Comparison of ENCODE assay signal across 8 mouse cellular contexts in the genomic region with DNA sequence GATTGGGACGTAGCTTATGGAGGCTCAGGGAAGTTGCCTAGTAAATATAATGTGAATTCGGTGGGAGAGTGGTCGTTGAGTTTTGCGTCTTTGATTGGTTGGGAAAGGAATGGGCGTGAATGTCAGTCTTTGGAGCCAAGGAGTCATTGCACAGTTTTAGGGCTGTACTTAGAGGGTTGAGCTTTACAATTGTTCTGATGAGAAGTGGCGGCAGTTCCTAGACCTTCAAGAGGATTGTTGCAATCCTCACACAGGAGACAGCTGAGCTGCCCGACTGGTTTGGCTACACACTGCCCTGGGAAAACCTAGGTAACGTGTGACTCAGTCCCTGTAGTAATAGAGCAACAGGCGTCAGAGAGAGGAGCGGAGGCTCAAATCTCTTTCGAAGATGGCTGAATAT. TPM values are rescaled to one million over a fixed set of nuclear protein-coding genes. Genes with fewer than 3 reads are reported as not detected.
A peak's percentile ranks its signal among the peaks of the same experiment; 100 is the strongest.
DNase-seq lines count a peak whose midpoint lies in the region; ATAC-seq lines count a peak whose summit lies in the region.

No protein-coding gene starts in this region.

- peak overlapping the region; percentile 74 for H3K4me2 ChIP-seq in heart, embryonic 15.5 days
- H3K4me2 ChIP-seq in liver, embryonic 11.5 days, result peak overlapping the region; percentile 86
- peak overlapping the region; percentile 78 for H3K4me2 ChIP-seq in neural tube, embryonic 12.5 days (replicated peaks)

- H3K36me3 ChIP-seq in heart, embryonic 15.5 days, result no peaks in the 10 kb centered on the region
- H3K36me3 ChIP-seq in forebrain, embryonic 10.5 days (replicated peaks), result no peaks in the 10 kb centered on the region
- H3K36me3 ChIP-seq in liver, embryonic 11.5 days (ENCODE audit: control insufficient read depth, insufficient read depth, low read length), result peaks cover 2% of the 10 kb centered on the region; the same call in 1 of the 2 replicates
- H3K36me3 ChIP-seq in neural tube, embryonic 12.5 days, result 0 out of 2 replicates have a peak, but pooled peaks cover 2% of the 10 kb centered on the region

- 23% methylated on average over 11 of the region's 11 CpGs for WGBS in heart, embryonic 15.5 days
- 49% methylated on average over 11 of the region's 11 CpGs for WGBS in forebrain, embryonic 10.5 days
- 21% methylated on average over 11 of the region's 11 CpGs for WGBS in liver, embryonic 11.5 days
- WGBS in neural tube, embryonic 12.5 days, result 31% methylated on average over 11 of the region's 11 CpGs

- H3K27me3 ChIP-seq in heart, embryonic 15.5 days, result no peaks in the 10 kb centered on the region
- H3K27me3 ChIP-seq in forebrain, embryonic 10.5 days (ENCODE audit: poor library complexity, severe bottlenecking), result no peaks in the 10 kb centered on the region
- H3K27me3 ChIP-seq in liver, embryonic 11.5 days (replicated peaks; ENCODE audit: control insufficient read depth, insufficient read depth, low read length), result no peaks in the 10 kb centered on the region
- no peaks in the 10 kb centered on the region for H3K27me3 ChIP-seq in neural tube, embryonic 12.5 days (replicated peaks)

- DNase-seq in heart, postnatal 4 days, result no peak
- peak; percentile 25 for DNase-seq in MEL-GATA-1-ER (ENCODE audit: extremely low read depth, low read depth)
- DNase-seq in forebrain, embryonic 10.5 days (ENCODE audit: extremely low spot score, low spot score), result no peak
- no peak for DNase-seq in liver, embryonic 11.5 days (ENCODE audit: low spot score)
- no peak for DNase-seq in right cerebral cortex, postnatal 14 days
- no peak for DNase-seq in gastrocnemius, postnatal 10 days

- peak overlapping the region; percentile 85 for H3K27ac ChIP-seq in heart, embryonic 15.5 days
- 0 out of 2 replicates have a peak overlapping the region, but pooled peaks have one; percentile 92 for H3K27ac ChIP-seq in forebrain, embryonic 10.5 days
- no peak overlapping the region for H3K27ac ChIP-seq in liver, embryonic 11.5 days (ENCODE audit: low read depth, low read length)
- no peak overlapping the region for H3K27ac ChIP-seq in neural tube, embryonic 12.5 days

- ATAC-seq in heart, embryonic 15.5 days (replicated peaks; ENCODE audit: insufficient number of reproducible peaks, insufficient read depth, low FRiP score, low read depth), result no peak
- no peak for ATAC-seq in liver, embryonic 11.5 days (replicated peaks; ENCODE audit: low FRiP score)
- no peak for ATAC-seq in neural tube, embryonic 12.5 days (ENCODE audit: low FRiP score, low read depth)

- peak overlapping the region; percentile 96 for H3K4me3 ChIP-seq in heart, embryonic 15.5 days
- H3K4me3 ChIP-seq in forebrain, embryonic 10.5 days, result peak overlapping the region; percentile 99
- H3K4me3 ChIP-seq in liver, embryonic 11.5 days (ENCODE audit: low read depth, low read length), result peak overlapping the region; percentile 99
- peak overlapping the region; percentile 96 for H3K4me3 ChIP-seq in neural tube, embryonic 12.5 days

- peak overlapping the region; percentile 92 for H3K9ac ChIP-seq in heart, embryonic 15.5 days
- H3K9ac ChIP-seq in liver, embryonic 11.5 days (ENCODE audit: low read depth, low read length), result peak overlapping the region; percentile 97
- H3K9ac ChIP-seq in neural tube, embryonic 12.5 days, result peak overlapping the region; percentile 91

- peaks cover 20% of the 10 kb centered on the region for H3K4me1 ChIP-seq in heart, embryonic 15.5 days (replicated peaks)
- peaks cover 17% of the 10 kb centered on the region for H3K4me1 ChIP-seq in forebrain, embryonic 10.5 days
- H3K4me1 ChIP-seq in liver, embryonic 11.5 days (replicated peaks; ENCODE audit: control insufficient read depth, insufficient read depth, low read length), result peaks cover 17% of the 10 kb centered on the region
- H3K4me1 ChIP-seq in neural tube, embryonic 12.5 days, result peaks cover 16% of the 10 kb centered on the region

- H3K9me3 ChIP-seq in heart, embryonic 15.5 days (replicated peaks), result no peaks in the 10 kb centered on the region
- no peaks in the 10 kb centered on the region for H3K9me3 ChIP-seq in forebrain, embryonic 10.5 days
- H3K9me3 ChIP-seq in liver, embryonic 11.5 days (ENCODE audit: control insufficient read depth, low read length), result no peaks in the 10 kb centered on the region
- H3K9me3 ChIP-seq in neural tube, embryonic 12.5 days, result no peaks in the 10 kb centered on the region

RNA-seq across cellular contexts. Expression of gene Arl8b, which starts 1.2 kb away (rescaled TPM):
- 64.1 and 66.0 TPM in 2 replicates for polyA plus RNA-seq in heart, embryonic 15.5 days (2015; fragmentation: Nextera tagmentation; extraction: Ambion mirVana)
- 10 to 100 TPM; 77.8 to 79.9 TPM for total RNA-seq in heart, postnatal 4 days (2021)
- polyA plus RNA-seq in forebrain, embryonic 10.5 days (2016; fragmentation: Nextera tagmentation; extraction: Ambion mirVana), result 62.6 and 64.6 TPM in 2 replicates
- polyA plus RNA-seq in liver, embryonic 11.5 days (2014; fragmentation: Nextera tagmentation; extraction: Ambion mirVana), result 64.1 and 81.5 TPM in 2 replicates
- polyA plus RNA-seq in neural tube, embryonic 12.5 days (2016; fragmentation: Nextera tagmentation; extraction: Ambion mirVana), result 82.8 and 87.8 TPM in 2 replicates
- total RNA-seq in gastrocnemius, postnatal 10 days (2021), result 10 to 100 TPM; 70.5 to 75.3 TPM

RNA-seq across cellular contexts. Expression of gene Edem1, which starts 44.4 kb away (rescaled TPM):
- polyA plus RNA-seq in heart, embryonic 15.5 days (2015; fragmentation: Nextera tagmentation; extraction: Ambion mirVana), result 10.7 and 15.1 TPM in 2 replicates
- 10 to 100 TPM; 14.2 to 22.3 TPM for total RNA-seq in heart, postnatal 4 days (2021)
- polyA plus RNA-seq in forebrain, embryonic 10.5 days (2016; fragmentation: Nextera tagmentation; extraction: Ambion mirVana), result 16.4 and 20.0 TPM in 2 replicates
- 25.0 and 30.6 TPM in 2 replicates for polyA plus RNA-seq in liver, embryonic 11.5 days (2014; fragmentation: Nextera tagmentation; extraction: Ambion mirVana)
- 14.1 and 17.8 TPM in 2 replicates for polyA plus RNA-seq in neural tube, embryonic 12.5 days (2016; fragmentation: Nextera tagmentation; extraction: Ambion mirVana)
- total RNA-seq in gastrocnemius, postnatal 10 days (2021), result 10 to 100 TPM; 12.6 to 20.3 TPM

Comparison
In these comparisons a context has a peak if more than half of its experiments do, and no peak if none do; other contexts are left out.
1. H3K27ac ChIP-seq: peak in heart, embryonic 15.5 days (single experiment) and forebrain, embryonic 10.5 days (single experiment); none in liver, embryonic 11.5 days (single experiment) and neural tube, embryonic 12.5 days (single experiment).
2. Peak in every context shown above with its lines, with median percentiles within 50 percentile points of each other: H3K4me2 ChIP-seq, H3K4me3 ChIP-seq and H3K9ac ChIP-seq.